Mouse (Mus musculus): ENCODE data around the gene Gpha2. TPM values are rescaled to one million over a fixed set of nuclear protein-coding genes. Genes with fewer than 3 reads are reported as not detected.
A peak's percentile ranks its signal among the peaks of the same experiment; 100 is the strongest.

The Gpha2 gene
- polyA plus RNA-seq, 1 experiment from 2014 or later = not detected

DNA sequence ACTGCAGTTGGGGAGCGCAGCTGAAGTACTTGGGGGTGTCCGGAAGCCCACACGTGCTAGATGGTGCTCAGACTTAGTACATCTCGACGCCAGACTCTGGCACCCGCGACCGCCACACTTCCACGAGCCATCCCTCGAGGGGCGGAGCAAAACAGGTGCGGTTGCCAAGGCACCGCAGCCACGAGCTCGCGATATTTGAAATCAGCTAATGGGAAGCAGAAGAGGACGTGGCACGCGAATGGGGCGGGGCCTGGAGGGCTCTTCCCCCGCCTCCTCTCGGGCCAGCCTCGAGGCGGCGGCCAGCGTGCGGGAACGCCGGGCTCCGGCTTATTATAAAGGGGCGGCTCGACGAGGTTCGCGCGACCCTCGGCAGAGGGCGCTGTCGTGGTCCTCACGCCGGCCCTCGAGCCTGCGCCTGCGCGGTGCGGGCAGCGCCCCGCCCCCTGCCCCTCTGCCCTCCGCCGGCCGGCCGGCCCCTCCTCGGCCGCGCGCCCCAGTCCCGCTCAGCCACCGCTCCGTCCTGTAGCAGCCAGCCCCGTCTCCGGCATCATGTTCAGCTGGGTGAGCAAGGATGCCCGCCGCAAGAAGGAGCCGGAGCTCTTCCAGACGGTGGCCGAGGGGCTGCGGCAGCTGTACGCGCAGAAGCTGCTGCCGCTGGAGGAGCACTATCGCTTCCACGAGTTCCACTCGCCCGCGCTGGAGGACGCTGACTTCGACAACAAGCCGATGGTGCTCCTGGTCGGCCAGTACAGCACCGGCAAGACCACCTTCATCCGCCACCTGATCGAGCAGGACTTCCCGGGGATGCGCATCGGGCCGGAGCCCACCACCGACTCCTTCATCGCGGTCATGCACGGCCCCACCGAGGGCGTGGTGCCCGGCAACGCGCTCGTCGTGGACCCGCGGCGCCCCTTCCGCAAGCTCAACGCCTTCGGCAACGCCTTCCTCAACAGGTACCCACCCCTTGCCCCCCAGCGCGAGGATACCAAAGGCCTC, 50.5 kb downstream of the Gpha2 start, which contains the start of gene Ehd1:
TSS of gene Ehd1 (plus strand) at position 300 of the 996 bp plus-strand sequence.
- H3K4me2 ChIP-seq = peak within 1 kb of the TSS; percentile 98
- H3K27me3 ChIP-seq (replicated peaks) = 0 out of 2 replicates have a peak, but pooled peaks cover 2% of the 10 kb centered on the region
- H3K9me3 ChIP-seq (replicated peaks) = no peaks in the 10 kb centered on the region
- peak within 1 kb of the TSS; percentile 93 for H3K4me3 ChIP-seq (replicated peaks)
- peak; percentile 95 for ATAC-seq (ENCODE audit: low FRiP score)
- H3K4me1 ChIP-seq = peaks cover 47% of the 10 kb centered on the region
- peaks cover 13% of the 10 kb centered on the region for H3K36me3 ChIP-seq
- H3K27ac ChIP-seq (replicated peaks) = peak within 1 kb of the TSS; percentile 84
- H3K9ac ChIP-seq (replicated peaks) = peak within 1 kb of the TSS; percentile 86
- under 1% methylated on average over 89 of the region's 106 CpGs for WGBS

MicroRNAs within 50 kb of the gene (microRNA counts, 519-probe panel; counts per million panel counts)
- microRNA mmu-miR-192 = 2,535 counts per million, percentile 59 among the panel's probes with 10 or more counts

Small RNA genes lying within 50 kb of the gene (microRNA-seq; reads per million reads assigned to microRNA genes)
- 56.6 reads per million, percentile 45 among the genes with 10 or more reads in this experiment for gene Mir192
- gene Mir194-2 = 49.2 reads per million, percentile 43 among the genes with 10 or more reads in this experiment

Other genes starting within 250 kb of the Gpha2 start
- gene Slc22a20, start 240.2 kb upstream of the Gpha2 start, polyA plus RNA-seq (2015; fragmentation: Nextera tagmentation; extraction: Ambion mirVana) = not detected in 2 replicates
- 6.4 and 12.3 TPM in 2 replicates for gene Capn1, start 210.5 kb upstream of the Gpha2 start, polyA plus RNA-seq (2015; fragmentation: Nextera tagmentation; extraction: Ambion mirVana)
- 31.4 and 34.3 TPM in 2 replicates for gene Syvn1, start 179.8 kb upstream of the Gpha2 start, polyA plus RNA-seq (2015; fragmentation: Nextera tagmentation; extraction: Ambion mirVana)
- 60.1 and 66.9 TPM in 2 replicates for gene Mrpl49, start 168.6 kb upstream of the Gpha2 start, polyA plus RNA-seq (2015; fragmentation: Nextera tagmentation; extraction: Ambion mirVana)
- gene Fau, start 168.5 kb upstream of the Gpha2 start, polyA plus RNA-seq (2015; fragmentation: Nextera tagmentation; extraction: Ambion mirVana) = 522 and 591 TPM in 2 replicates
- gene Znhit2, start 165.2 kb upstream of the Gpha2 start, polyA plus RNA-seq (2015; fragmentation: Nextera tagmentation; extraction: Ambion mirVana) = 30.4 and 31.2 TPM in 2 replicates
- gene Tm7sf2, start 158.0 kb upstream of the Gpha2 start, polyA plus RNA-seq (2015; fragmentation: Nextera tagmentation; extraction: Ambion mirVana) = 51.2 and 61.6 TPM in 2 replicates
- 80.8 and 83.8 TPM in 2 replicates for gene Vps51, start 149.1 kb upstream of the Gpha2 start, polyA plus RNA-seq (2015; fragmentation: Nextera tagmentation; extraction: Ambion mirVana)
- not detected in 2 replicates for gene Tmem262, start 146.3 kb upstream of the Gpha2 start, polyA plus RNA-seq (2015; fragmentation: Nextera tagmentation; extraction: Ambion mirVana)
- gene Gm28374, start 144.1 kb upstream of the Gpha2 start, polyA plus RNA-seq (2015; fragmentation: Nextera tagmentation; extraction: Ambion mirVana) = 0.96 and 1.5 TPM in 2 replicates
- gene Zfpl1, start 141.4 kb upstream of the Gpha2 start, polyA plus RNA-seq (2015; fragmentation: Nextera tagmentation; extraction: Ambion mirVana) = 78.3 and 78.4 TPM in 2 replicates
- gene Cdca5, start 141.4 kb upstream of the Gpha2 start, polyA plus RNA-seq (2015; fragmentation: Nextera tagmentation; extraction: Ambion mirVana) = 4.9 and 15.5 TPM in 2 replicates
- gene AC131692.1, start 132.0 kb upstream of the Gpha2 start, polyA plus RNA-seq (2015; fragmentation: Nextera tagmentation; extraction: Ambion mirVana) = not detected in 2 replicates
- gene Naaladl1, start 120.6 kb upstream of the Gpha2 start, polyA plus RNA-seq (2015; fragmentation: Nextera tagmentation; extraction: Ambion mirVana) = 0.42 and 4.1 TPM in 2 replicates
- 52.7 and 53.4 TPM in 2 replicates for gene Sac3d1, start 107.7 kb upstream of the Gpha2 start, polyA plus RNA-seq (2015; fragmentation: Nextera tagmentation; extraction: Ambion mirVana)
- 59.6 and 62.2 TPM in 2 replicates for gene Snx15, start 98.1 kb upstream of the Gpha2 start, polyA plus RNA-seq (2015; fragmentation: Nextera tagmentation; extraction: Ambion mirVana)
- gene Batf2, start 85.4 kb upstream of the Gpha2 start, polyA plus RNA-seq (2015; fragmentation: Nextera tagmentation; extraction: Ambion mirVana) = 0.42 TPM in 1 of 2 replicates, not detected in the other
- gene Arl2, start 84.8 kb upstream of the Gpha2 start, polyA plus RNA-seq (2015; fragmentation: Nextera tagmentation; extraction: Ambion mirVana) = 139 and 157 TPM in 2 replicates
- gene Majin, start 42.0 kb upstream of the Gpha2 start, polyA plus RNA-seq (2015; fragmentation: Nextera tagmentation; extraction: Ambion mirVana) = not detected in 2 replicates
- 127 and 156 TPM in 2 replicates for gene Ppp2r5b, start 9.5 kb downstream of the Gpha2 start, polyA plus RNA-seq (2015; fragmentation: Nextera tagmentation; extraction: Ambion mirVana)
- 12.5 and 12.9 TPM in 2 replicates for gene Atg2a, start 15.3 kb downstream of the Gpha2 start, polyA plus RNA-seq (2015; fragmentation: Nextera tagmentation; extraction: Ambion mirVana)
- 80.6 and 87.7 TPM in 2 replicates for gene Ehd1, start 50.3 kb downstream of the Gpha2 start, polyA plus RNA-seq (2015; fragmentation: Nextera tagmentation; extraction: Ambion mirVana)
- 0.33 and 0.36 TPM in 2 replicates for gene Cdc42bpg, start 80.1 kb downstream of the Gpha2 start, polyA plus RNA-seq (2015; fragmentation: Nextera tagmentation; extraction: Ambion mirVana)
- gene Men1, start 108.6 kb downstream of the Gpha2 start, polyA plus RNA-seq (2015; fragmentation: Nextera tagmentation; extraction: Ambion mirVana) = 71.4 and 71.6 TPM in 2 replicates
- gene Map4k2, start 114.8 kb downstream of the Gpha2 start, polyA plus RNA-seq (2015; fragmentation: Nextera tagmentation; extraction: Ambion mirVana) = 21.9 and 22.2 TPM in 2 replicates
- 88.7 and 104 TPM in 2 replicates for gene Sf1, start 137.3 kb downstream of the Gpha2 start, polyA plus RNA-seq (2015; fragmentation: Nextera tagmentation; extraction: Ambion mirVana)
- 7.5 and 12.0 TPM in 2 replicates for gene Pygm, start 158.0 kb downstream of the Gpha2 start, polyA plus RNA-seq (2015; fragmentation: Nextera tagmentation; extraction: Ambion mirVana)
- 197 and 217 TPM in 2 replicates for gene Rasgrp2, start 173.0 kb downstream of the Gpha2 start, polyA plus RNA-seq (2015; fragmentation: Nextera tagmentation; extraction: Ambion mirVana)
- gene Nrxn2, start 192.4 kb downstream of the Gpha2 start, polyA plus RNA-seq (2015; fragmentation: Nextera tagmentation; extraction: Ambion mirVana) = 31.3 and 45.7 TPM in 2 replicates